Mouse (Mus musculus): ENCODE measurements at regions not wholly inside any gene's neighbourhood (a gene's known extent, or its start where the extent isn't known, plus 50 kb on each side); places are given as distances from the start of the nearest gene placed in this dataset.

DNA sequence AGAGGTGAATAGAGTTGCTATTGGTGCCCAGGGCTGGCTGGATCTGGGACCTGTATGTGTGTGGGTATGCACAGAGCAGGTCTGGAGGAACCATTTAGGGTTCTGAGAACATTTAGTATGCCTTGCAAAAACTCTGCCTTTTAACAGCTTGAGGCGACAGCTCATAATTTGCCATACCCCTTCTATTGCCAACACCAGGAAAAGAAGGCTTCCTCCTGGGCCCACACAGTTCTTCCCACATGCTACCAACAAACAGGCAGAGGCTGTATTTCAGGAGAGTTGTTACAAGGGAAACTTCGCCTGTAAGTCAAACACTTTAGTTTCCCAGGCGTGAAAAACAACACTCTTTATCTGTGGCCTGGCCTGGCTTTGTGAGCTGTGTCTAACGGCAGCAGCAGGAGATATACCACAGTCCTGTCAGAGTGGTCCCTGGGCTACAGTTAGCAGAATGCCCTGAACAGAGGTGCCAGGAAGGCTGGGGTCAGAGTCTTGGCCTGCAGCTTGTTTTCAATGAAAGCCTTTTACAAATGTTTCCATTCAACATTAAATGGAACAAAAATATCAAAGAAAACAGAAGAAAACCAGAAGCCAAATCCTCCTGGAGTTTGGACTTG lies 225.4 kb downstream of the Dhx35 start:
- no peak for DNase-seq (ENCODE audit: extremely low spot score)

DNA sequence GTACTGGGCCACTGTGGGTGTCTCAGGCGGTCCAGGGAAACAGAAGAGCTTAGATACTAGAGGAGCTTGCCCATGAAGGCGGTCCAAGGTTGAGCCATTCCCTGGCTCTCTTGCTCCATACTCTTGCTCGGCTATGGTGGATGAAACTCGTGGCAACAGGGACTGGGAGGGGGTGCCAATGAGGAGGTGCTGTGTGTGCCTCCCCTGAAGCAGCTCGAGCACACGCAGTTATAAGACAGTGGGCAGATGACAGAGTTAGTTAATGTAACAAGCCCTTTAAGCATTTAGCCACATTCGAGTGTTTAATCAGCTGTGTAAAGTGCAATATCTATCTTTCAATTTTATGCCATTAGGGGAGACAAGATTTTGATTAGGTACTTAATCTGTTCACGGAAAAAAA lies 237.5 kb downstream of the Dhx35 start:
- no peak for DNase-seq (ENCODE audit: extremely low spot score)

DNA sequence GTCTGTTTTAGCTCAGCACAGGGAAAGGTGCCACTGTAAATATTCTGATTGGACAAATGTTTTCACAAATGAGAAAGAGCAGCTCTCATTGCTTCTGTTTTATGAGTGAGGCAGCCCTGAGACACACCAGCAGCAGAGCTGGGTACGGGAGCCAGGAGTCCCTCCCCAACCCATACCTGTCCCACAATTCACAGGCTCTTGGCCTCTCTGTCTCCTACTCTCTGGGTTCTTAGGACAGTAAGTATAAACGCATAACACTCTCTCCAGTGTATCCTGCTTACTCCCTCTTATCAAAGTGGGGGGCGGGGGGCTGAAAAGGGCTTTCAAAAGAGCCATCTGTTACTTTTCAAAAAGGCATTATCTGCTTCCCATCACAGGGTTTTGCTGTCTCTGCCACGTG lies 245.3 kb downstream of the Dhx35 start:
- no peak for DNase-seq (ENCODE audit: extremely low spot score)

DNA sequence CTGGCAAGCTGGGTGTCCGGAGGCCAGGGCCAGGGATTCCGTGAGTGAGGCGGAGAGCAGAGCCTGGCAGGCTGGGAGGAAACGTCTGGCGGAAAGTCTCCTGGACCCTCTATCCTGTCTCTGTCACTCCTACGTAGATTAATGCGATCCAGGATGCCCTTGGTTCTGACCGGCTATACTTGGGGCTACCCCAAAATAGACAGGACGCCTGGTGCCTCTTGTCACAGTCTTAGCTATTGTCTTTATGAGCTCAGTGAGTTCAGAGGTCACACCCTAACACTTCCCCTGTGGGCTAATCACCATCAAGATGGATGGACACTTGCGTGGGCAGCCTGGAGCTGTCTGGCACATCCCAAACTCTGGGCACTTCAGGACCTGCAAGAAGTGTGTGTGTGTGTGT lies 258.9 kb downstream of the Dhx35 start:
- DNase-seq (ENCODE audit: extremely low spot score), result no peak

GRCm38 (mm10) chr2:159053936-159054335 lies 259.3 kb downstream of the Dhx35 start:
- DNase-seq (ENCODE audit: extremely low spot score), result peak; percentile 71

DNA sequence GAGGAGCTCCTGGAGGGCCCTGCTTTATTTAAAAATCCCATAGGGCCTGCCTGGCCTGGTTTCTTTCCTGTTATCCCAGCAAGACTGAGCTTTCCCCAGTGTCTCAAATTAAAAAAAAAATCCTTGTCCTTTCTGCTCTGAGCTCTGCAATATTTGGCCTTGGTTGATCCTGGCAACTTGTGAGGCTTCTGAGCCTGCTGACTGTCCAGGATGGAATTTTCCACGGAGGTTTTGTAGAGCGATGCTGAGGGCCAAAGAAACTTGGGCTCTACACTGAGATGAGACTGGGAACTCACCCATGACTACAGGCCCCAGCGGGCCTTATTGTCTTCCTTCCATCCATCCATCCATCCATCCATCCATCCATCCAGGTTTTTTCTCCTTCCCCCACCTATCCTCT lies 259.8 kb downstream of the Dhx35 start:
- no peak for DNase-seq (ENCODE audit: extremely low spot score)

DNA sequence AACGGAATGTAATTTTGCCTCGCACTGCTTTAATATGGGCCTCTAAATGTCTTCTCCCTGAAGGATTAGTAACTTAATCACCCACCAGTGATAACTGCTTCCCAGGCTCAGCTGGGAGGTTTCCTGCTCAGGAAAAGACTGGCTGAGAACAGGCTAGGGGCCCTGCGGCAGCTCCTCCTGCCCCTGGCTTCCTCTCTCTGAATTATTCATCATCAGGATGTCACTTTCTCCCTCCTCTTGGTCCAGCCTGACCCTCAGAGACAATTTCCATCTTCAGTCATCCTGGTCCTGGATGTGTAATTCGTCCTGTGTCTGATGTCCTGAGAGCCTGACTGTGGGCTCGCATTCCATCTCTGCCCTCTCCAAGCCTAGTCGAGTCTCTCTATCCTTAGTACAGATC lies 261.2 kb downstream of the Dhx35 start:
- DNase-seq (ENCODE audit: extremely low spot score), result no peak

DNA sequence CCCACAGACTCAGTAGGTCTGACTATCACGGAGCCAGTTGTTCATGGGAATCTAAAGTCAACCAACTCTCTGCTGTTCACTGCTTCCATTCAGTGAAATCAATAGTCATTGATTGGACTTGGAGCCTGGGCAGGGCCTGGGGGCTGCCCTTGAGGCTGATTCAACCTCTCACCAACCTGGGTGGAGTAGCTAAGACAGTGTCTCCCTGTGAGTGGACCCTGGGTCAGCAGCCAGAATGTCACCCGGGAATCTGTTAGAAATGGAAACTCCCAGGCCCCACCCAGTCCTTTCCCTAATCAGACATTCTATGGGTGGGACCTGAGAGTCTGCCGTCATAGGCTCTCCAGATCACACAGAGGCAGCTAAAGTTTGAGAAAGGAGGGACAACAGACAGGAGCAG lies 262.4 kb downstream of the Dhx35 start:
- DNase-seq (ENCODE audit: extremely low spot score), result no peak

DNA sequence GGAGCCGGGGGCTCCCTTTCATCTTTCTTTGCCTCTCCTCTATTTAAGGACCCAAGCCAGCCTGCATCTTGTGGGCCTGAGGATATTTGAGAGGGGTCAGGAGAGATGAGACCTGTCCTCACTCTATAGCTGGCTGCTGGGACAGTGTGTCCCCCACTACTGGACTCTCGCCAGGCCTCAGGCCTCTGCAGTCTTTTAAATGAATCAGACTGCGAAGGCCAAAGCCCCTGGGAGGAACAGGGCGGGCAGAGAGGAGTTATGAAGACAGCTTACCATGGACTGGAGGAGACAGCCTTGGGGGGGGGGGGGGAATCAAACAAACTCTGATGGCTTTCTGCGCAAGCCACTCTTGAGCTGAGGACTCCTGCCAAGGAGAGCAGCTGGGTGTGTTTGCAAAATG lies 262.9 kb downstream of the Dhx35 start:
- no peak for DNase-seq (ENCODE audit: extremely low spot score)

DNA sequence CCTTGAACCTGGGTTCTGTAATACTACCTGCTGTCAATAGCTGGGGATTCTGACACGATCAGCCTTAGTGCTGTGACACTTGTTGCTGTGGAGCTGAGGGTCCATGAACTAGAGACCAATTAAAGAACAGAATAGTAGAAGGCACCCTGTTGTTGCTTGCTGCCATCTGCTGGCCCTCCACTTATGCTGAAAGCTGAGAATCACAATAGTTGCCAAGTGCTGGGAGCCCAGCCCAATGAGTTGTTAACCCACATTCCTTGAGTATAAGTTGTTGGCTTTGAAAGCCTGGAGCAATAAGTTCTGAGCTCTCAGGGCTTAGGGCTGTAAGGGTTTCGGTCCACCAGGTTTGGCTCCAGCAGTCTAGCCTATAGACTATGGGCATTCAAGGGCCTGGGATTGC lies 267.7 kb downstream of the Dhx35 start:
- DNase-seq (ENCODE audit: extremely low spot score), result no peak

- no peak for DNase-seq (ENCODE audit: extremely low spot score)
These were observed 268.1 kb downstream of the Dhx35 start for GRCm38 (mm10) chr2:159062666-159063065.

GRCm38 (mm10) chr2:159064403-159064970 lies 269.9 kb downstream of the Dhx35 start:
- DNase-seq (ENCODE audit: extremely low spot score), result no peak

GRCm38 (mm10) chr2:159067506-159067905 lies 272.9 kb downstream of the Dhx35 start:
- peak; percentile 60 for DNase-seq (ENCODE audit: extremely low spot score)

GRCm38 (mm10) chr2:159068303-159069020 lies 273.9 kb downstream of the Dhx35 start:
- no peak for DNase-seq (ENCODE audit: extremely low spot score)

DNA sequence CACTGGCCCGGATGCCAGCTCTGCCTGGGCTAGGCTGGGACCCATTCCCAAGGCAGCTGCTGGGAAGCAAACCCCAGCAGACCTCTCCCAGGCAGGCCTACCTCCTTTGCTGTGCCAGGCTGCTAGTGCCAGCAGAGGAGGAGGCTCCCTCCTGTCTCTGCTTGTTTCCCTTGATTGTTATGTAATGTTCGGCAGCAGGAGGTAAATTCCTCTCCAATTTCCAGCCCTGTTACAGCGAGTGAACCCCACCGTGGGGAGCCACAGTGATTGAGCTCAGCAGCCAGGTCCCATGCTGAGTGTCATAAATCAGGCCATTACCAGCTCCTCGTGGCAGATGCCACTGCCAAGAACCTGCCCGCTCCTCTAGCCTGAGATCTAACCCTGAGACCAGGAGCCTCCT lies 274.6 kb downstream of the Dhx35 start:
- DNase-seq (ENCODE audit: extremely low spot score), result no peak

- no peak for DNase-seq (ENCODE audit: extremely low spot score)
These were observed 278.5 kb downstream of the Dhx35 start for GRCm38 (mm10) chr2:159072997-159073690.

- DNase-seq (ENCODE audit: extremely low spot score), result no peak
These were observed 285.2 kb downstream of the Dhx35 start for GRCm38 (mm10) chr2:159079836-159080235.

- no peak for DNase-seq (ENCODE audit: extremely low spot score)
These were observed 286.4 kb downstream of the Dhx35 start for GRCm38 (mm10) chr2:159080784-159081544.

DNA sequence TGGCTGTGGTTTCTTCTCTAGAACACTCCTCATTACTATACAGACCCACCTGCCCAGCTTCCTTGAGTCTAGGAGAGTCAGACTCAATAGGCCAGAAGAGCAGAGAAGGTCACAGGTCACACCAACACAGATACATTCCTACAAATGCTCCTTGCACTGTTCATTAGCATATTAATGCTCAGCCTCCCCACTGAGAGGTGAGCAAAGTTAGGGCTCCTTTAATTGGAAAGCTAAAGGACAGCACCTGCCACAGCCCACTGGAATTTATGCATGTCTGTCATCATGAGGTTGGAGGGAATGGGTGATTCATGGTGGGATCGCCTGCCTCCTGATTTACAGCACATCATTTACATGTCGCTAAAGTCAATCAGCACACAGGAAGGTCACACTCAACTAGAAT lies 292.2 kb downstream of the Dhx35 start:
- DNase-seq (ENCODE audit: extremely low spot score), result no peak

- no peak for DNase-seq (ENCODE audit: extremely low spot score)
These were observed 293.6 kb downstream of the Dhx35 start for GRCm38 (mm10) chr2:159088196-159088595.

GRCm38 (mm10) chr2:159096667-159097066 lies 302.1 kb downstream of the Dhx35 start:
- no peak for DNase-seq (ENCODE audit: extremely low spot score)

DNA sequence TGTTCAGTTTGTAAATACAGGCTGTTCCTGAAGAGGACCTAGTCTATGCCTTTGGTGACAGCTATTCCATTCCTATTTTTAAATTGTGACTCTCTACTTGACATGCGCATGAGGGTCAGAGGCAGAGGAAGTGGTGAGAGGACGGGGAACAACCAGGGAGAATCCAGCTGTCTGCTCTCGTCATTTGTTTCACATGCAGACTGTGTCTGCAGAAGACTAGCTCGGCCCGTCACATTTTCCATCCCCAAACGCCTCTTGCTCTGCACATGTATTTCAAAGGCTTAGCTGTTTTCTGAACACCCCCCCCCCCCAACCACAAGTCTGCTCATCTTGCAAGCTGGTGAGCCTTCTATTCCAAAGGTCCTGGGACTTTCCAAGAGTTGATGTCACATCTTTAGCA lies 339.4 kb downstream of the Dhx35 start:
- DNase-seq (ENCODE audit: extremely low spot score), result no peak

Data from embryo, embryonic 9.5 days (tissue).